7 mouse cellular contexts compared by ENCODE assay signal in the genomic region with DNA sequence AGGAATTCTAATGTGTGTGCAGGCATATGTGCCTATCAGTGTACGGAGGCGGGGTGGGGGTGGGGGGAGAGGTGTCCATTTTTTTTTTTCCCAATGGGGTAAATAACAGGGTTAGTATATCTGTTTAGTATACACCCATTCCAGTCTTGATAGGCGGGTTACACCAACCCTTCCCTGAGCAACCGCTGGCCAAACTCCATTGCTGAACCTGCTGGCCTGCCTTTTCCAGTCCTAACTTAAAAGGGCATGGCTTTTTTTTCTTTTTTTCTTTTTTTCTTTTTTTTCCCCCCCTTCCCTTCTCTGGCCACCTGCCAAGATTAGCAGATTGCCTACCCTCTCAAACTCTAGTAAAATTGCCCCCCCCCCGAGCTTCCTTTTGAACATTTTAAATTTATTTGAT. TPM values are rescaled to one million over a fixed set of nuclear protein-coding genes. Genes with fewer than 3 reads are reported as not detected.
DNase-seq lines count a peak whose midpoint lies in the region; ATAC-seq and TF ChIP-seq lines count a peak whose summit lies in the region.

No protein-coding gene starts in this region.

- TF ChIP-seq CTCF in thymus, adult 2 months (IDR thresholded peaks at IDR 0.05; ENCODE audit: borderline replicate concordance, control insufficient read depth, extremely low read depth, insufficient read depth, low read length, poor library complexity) = no peak

- no peak overlapping the region for H3K4me3 ChIP-seq in thymus, adult 2 months (ENCODE audit: control insufficient read depth, insufficient read depth, low read length)
- H3K4me3 ChIP-seq in hindbrain, embryonic 11.5 days (ENCODE audit: low read depth, low read length) = no peak overlapping the region
- no peak overlapping the region for H3K4me3 ChIP-seq in limb, embryonic 14.5 days (replicated peaks; ENCODE audit: low read length)

- H3K27me3 ChIP-seq in thymus, adult 2 months (ENCODE audit: control insufficient read depth, insufficient read depth, low read length) = no peaks in the 10 kb centered on the region
- peaks cover 16% of the 10 kb centered on the region; the same call in 1 of the 2 replicates for H3K27me3 ChIP-seq in hindbrain, embryonic 11.5 days (ENCODE audit: control insufficient read depth, insufficient read depth, low read length)
- peaks cover 12% of the 10 kb centered on the region for H3K27me3 ChIP-seq in limb, embryonic 14.5 days (ENCODE audit: control insufficient read depth, insufficient read depth, low read length)

- WGBS in thymus, adult 2 months = 72% methylated on average over 5 of the region's 5 CpGs
- WGBS in hindbrain, embryonic 11.5 days = 35% methylated on average over 5 of the region's 5 CpGs
- 18% methylated on average over 5 of the region's 5 CpGs for WGBS in limb, embryonic 14.5 days

- no peaks in the 10 kb centered on the region for H3K36me3 ChIP-seq in thymus, adult 2 months (ENCODE audit: control insufficient read depth, insufficient read depth, low read length)
- no peaks in the 10 kb centered on the region for H3K36me3 ChIP-seq in hindbrain, embryonic 11.5 days (ENCODE audit: control insufficient read depth, insufficient read depth, low read length)
- H3K36me3 ChIP-seq in limb, embryonic 14.5 days (ENCODE audit: control insufficient read depth, insufficient read depth, low read length) = no peaks in the 10 kb centered on the region

- no peaks in the 10 kb centered on the region for H3K9me3 ChIP-seq in hindbrain, embryonic 11.5 days (ENCODE audit: control insufficient read depth, low read length)
- no peaks in the 10 kb centered on the region for H3K9me3 ChIP-seq in limb, embryonic 14.5 days (ENCODE audit: control insufficient read depth, low read length)

- peaks cover 14% of the 10 kb centered on the region for H3K4me1 ChIP-seq in thymus, adult 2 months (replicated peaks; ENCODE audit: control insufficient read depth, insufficient read depth, low read length)
- no peaks in the 10 kb centered on the region for H3K4me1 ChIP-seq in hindbrain, embryonic 11.5 days (replicated peaks; ENCODE audit: control insufficient read depth, insufficient read depth, low read length)
- peaks cover 10% of the 10 kb centered on the region; the same call in 1 of the 2 replicates for H3K4me1 ChIP-seq in limb, embryonic 14.5 days (ENCODE audit: control insufficient read depth, insufficient read depth, low read length)

- H3K27ac ChIP-seq in thymus, adult 2 months (ENCODE audit: control insufficient read depth, insufficient read depth, low read length) = peak overlapping the region; percentile 24; the same call in 1 of the 2 replicates
- H3K27ac ChIP-seq in hindbrain, embryonic 11.5 days (ENCODE audit: low read depth, low read length) = no peak overlapping the region
- H3K27ac ChIP-seq in limb, embryonic 14.5 days (replicated peaks; ENCODE audit: low read depth, low read length) = no peak overlapping the region

- H3K9ac ChIP-seq in hindbrain, embryonic 11.5 days (ENCODE audit: low read depth, low read length) = no peak overlapping the region
- H3K9ac ChIP-seq in limb, embryonic 14.5 days (ENCODE audit: low read depth, low read length, severe bottlenecking) = no peak overlapping the region

- no peak for TF ChIP-seq POLR2A in thymus, adult 2 months (IDR thresholded peaks at IDR 0.05; ENCODE audit: control insufficient read depth, extremely low read depth, insufficient read depth, low read length, poor library complexity)
- TF ChIP-seq POLR2A in limb, embryonic 14.5 days (IDR thresholded peaks at IDR 0.05; ENCODE audit: borderline replicate concordance, extremely low read depth, insufficient read depth, insufficient read length) = no peak

- peak overlapping the region; percentile 85; the same call in 1 of the 2 replicates for H3K4me2 ChIP-seq in hindbrain, embryonic 11.5 days (replicated peaks; ENCODE audit: low read depth, low read length)
- peak overlapping the region; percentile 70 for H3K4me2 ChIP-seq in limb, embryonic 14.5 days (replicated peaks; ENCODE audit: low read depth, low read length, severe bottlenecking)

- no peak for DNase-seq in thymus, adult 2 months
- DNase-seq in thymus, adult 18-20 months = no peak
- DNase-seq in hindbrain, embryonic 11.5 days (ENCODE audit: low spot score) = no peak
- DNase-seq in limb, embryonic 14.5 days (ENCODE audit: low spot score) = no peak
- no peak for DNase-seq in spleen, postnatal 10 days (ENCODE audit: low spot score in 2 of 2)
- DNase-seq in embryo, embryonic 11 days = no peak
- DNase-seq in layer of hippocampus, postnatal 14 days (ENCODE audit: low spot score in 2 of 2) = no peak

- ATAC-seq in hindbrain, embryonic 11.5 days (ENCODE audit: low FRiP score) = no peak
- ATAC-seq in limb, embryonic 14.5 days (ENCODE audit: low FRiP score, low read depth) = no peak

RNA-seq across cellular contexts. Expression of gene Otud1, which starts 1.1 kb away (rescaled TPM):
- polyA plus RNA-seq in thymus, adult 2 months (2012; rRNA removed) = 16.1 and 33.1 TPM in 2 replicates
- polyA plus RNA-seq in hindbrain, embryonic 11.5 days (2014; fragmentation: Nextera tagmentation; extraction: Ambion mirVana) = 1.3 and 1.4 TPM in 2 replicates
- 2.5 and 2.6 TPM in 2 replicates for polyA plus RNA-seq in limb, embryonic 14.5 days (2012; rRNA removed)
- 1.6 and 2.1 TPM in 2 replicates for polyA plus RNA-seq in limb, embryonic 14.5 days (2014; fragmentation: Nextera tagmentation; extraction: Ambion mirVana)
- total RNA-seq in layer of hippocampus, postnatal 14 days (2021) = 1 to 10 TPM; 7.8 to 9.1 TPM
